Mouse (Mus musculus): ENCODE measurements around the gene Naga. TPM values are rescaled to one million over a fixed set of nuclear protein-coding genes. Genes with fewer than 3 reads are reported as not detected.

The Naga gene
- polyA plus RNA-seq, 1 experiment from 2014 or later = 68.6 TPM

DNA sequence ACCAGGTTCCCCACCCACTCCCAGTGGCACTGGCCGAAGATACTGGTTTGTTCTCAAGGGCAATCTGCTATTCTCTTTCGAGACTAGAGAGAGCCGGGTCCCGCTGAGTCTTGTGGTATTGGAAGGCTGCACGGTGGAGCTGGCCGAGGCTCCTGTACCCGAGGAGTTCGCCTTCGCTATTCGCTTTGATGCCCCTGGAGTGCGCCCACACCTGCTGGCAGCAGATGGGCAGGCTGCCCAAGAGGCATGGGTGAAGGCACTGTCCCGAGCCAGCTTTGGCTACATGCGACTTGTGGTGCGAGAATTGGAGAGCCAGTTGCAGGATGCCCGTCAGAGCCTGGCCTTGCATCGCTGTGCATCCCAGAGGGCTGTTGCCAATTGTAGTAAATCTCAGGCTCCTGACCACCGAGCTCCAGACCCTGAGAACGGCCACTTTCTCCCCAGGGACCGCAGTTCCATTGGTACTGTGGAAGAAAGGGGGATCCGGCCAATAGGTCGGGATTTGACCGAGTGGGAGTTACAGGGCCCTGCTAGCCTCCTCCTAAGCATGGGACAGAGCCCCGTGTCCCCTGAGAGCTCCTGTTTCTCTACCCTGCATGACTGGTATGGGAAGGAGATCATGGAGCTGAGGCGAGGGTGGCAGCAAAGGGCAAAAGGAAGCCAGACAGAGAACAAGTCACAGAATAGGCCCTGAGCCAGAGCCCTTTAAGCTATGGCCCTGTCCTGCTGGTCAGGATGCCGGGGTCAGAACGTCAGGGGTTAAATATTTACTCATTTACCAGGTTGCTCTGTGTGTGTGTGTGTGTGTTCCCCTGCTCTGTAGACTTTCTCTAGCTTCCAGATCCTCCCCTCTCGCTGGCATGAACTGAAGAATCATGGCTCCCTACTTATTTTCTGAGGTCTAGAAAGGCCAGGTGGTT lies 4.9 kb upstream of the Naga start:
- Histone ChIP-seq H3K9ac (replicated peaks; ENCODE audit: low read depth, low read length) (no peak overlapping the region), H3K4me1 (ENCODE audit: control insufficient read depth, insufficient read depth, low read length) (peaks cover 27% of the 10 kb centered on the region), H3K4me2 (replicated peaks; ENCODE audit: low read depth, low read length) (no peak overlapping the region), H3K9me3 (ENCODE audit: control insufficient read depth, low read depth, low read length) (no peaks in the 10 kb centered on the region), H3K36me3 (ENCODE audit: control insufficient read depth, insufficient read depth, low read length) (peaks cover 5% of the 10 kb centered on the region; the same call in 1 of the 2 replicates), H3K4me3 (ENCODE audit: low read depth, low read length) (no peak overlapping the region), H3K27me3 (ENCODE audit: control insufficient read depth, insufficient read depth, low read length) (no peaks in the 10 kb centered on the region), H3K27ac (ENCODE audit: low read length) (no peak overlapping the region)
- WGBS = 89% methylated on average over 27 of the region's 27 CpGs
- no peak for ATAC-seq (ENCODE audit: insufficient number of reproducible peaks, insufficient read depth, low FRiP score, low read depth)

DNA sequence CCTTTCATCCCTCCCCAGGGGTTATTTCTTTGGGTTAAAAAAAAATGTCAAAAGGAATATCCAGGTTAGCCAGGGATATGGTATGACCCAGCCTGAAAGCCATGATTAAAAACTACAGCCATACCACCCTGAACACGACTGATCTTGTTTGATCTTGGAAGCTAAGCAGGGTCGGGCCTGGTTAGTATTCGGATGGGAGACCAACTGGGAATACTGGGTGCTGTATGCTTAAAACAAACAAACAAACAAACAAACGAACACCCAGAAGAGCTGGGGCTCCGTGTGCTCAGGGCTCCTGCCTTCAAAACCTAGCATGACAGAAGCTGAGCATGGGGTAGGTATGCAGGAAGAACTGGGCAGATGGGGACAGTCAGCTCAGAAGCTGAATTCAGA lies 3.8 kb upstream of the Naga start:
- Histone ChIP-seq H3K9me3 (ENCODE audit: control insufficient read depth, low read depth, low read length) (no peaks in the 10 kb centered on the region), H3K4me1 (ENCODE audit: control insufficient read depth, insufficient read depth, low read length) (peaks cover 32% of the 10 kb centered on the region), H3K27ac (ENCODE audit: low read length) (peak overlapping the region; percentile 92; the same call in 1 of the 2 replicates), H3K36me3 (ENCODE audit: control insufficient read depth, insufficient read depth, low read length) (no peaks in the 10 kb centered on the region), H3K27me3 (ENCODE audit: control insufficient read depth, insufficient read depth, low read length) (no peaks in the 10 kb centered on the region), H3K4me2 (replicated peaks; ENCODE audit: low read depth, low read length) (peak overlapping the region; percentile 79), H3K9ac (replicated peaks; ENCODE audit: low read depth, low read length) (no peak overlapping the region), H3K4me3 (ENCODE audit: low read depth, low read length) (no peak overlapping the region)
- ATAC-seq (ENCODE audit: insufficient number of reproducible peaks, insufficient read depth, low FRiP score, low read depth) = no peak
- WGBS = 71% methylated on average over 5 of the region's 5 CpGs

DNA sequence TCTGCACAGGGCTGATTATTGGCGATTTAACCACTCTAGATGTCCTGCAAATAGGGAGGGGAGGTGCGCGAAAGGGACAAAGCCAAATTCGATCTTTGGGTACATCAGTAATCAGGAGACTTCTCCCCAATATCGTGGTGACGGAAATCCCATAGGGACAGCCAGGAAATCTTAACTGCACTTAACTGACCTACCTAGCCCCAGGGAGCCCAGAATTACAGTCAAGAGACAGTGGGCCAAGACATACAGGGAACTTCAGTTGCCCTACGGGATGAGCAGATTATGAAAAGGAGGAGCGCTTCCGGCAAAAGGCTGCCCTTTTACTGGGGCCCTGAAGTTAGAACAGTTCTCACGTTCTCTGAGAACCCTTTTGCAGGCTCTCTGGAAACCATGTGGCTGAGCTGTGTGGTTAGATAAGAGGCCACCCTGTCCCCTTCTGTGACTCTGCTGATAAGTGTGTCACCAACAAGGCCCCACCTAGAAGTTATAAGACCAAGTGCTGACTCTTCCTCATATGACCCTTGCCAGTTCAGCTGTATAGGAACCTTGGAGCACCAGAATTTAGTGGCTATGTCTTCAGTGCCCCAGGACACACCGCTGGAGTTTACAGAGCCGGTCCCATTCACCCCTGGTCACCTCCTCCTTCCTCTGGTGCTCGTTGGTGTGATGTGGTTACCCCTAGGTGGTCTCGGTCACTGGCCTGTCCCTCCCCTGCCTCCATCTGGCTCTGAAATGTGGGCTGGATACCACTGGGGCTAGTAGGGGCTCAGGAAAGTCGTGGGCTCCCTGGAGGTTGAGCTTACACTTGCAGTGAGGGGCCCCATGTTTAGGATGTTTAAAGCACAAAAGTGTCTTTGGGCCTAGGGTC lies 3.2 kb upstream of the Naga start:
- Histone ChIP-seq H3K4me1 (ENCODE audit: control insufficient read depth, insufficient read depth, low read length) (peaks cover 30% of the 10 kb centered on the region), H3K4me3 (ENCODE audit: low read depth, low read length) (peak overlapping the region; percentile 51), H3K4me2 (replicated peaks; ENCODE audit: low read depth, low read length) (peak overlapping the region; percentile 79), H3K27ac (ENCODE audit: low read length) (peak overlapping the region; percentile 92), H3K36me3 (ENCODE audit: control insufficient read depth, insufficient read depth, low read length) (no peaks in the 10 kb centered on the region), H3K9me3 (ENCODE audit: control insufficient read depth, low read depth, low read length) (no peaks in the 10 kb centered on the region), H3K27me3 (ENCODE audit: control insufficient read depth, insufficient read depth, low read length) (no peaks in the 10 kb centered on the region), H3K9ac (replicated peaks; ENCODE audit: low read depth, low read length) (peak overlapping the region; percentile 79)
- 50% methylated on average over 15 of the region's 15 CpGs for WGBS
- ATAC-seq (ENCODE audit: insufficient number of reproducible peaks, insufficient read depth, low FRiP score, low read depth) = no peak; the same call in 1 of the 2 replicates

DNA sequence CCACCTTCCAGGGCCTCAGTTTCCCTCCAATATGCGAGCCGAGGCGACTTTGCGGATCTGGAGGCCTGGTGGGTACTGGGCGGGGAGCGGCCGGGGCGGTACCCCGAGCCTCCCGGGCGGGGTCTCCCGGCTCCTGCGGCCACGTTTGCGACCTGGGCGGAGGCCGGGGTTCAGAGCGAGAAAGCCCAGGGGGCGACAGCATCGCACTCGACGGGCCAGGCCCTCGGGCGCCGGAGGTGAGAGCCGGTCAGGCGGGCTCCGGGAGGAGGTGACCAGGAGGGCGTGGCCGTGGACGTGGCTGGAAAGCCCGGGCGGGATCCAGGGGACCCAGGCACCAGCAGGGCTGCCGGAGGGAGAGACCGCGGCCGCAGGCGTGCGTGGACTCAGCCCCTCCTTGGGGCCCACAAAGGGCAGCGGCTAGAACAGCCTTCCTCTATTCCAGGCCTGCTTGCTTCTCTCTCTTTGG lies 2.3 kb upstream of the Naga start:
- H3K4me3 ChIP-seq (ENCODE audit: low read depth, low read length) = peak overlapping the region; percentile 51
- H3K27me3 ChIP-seq (ENCODE audit: control insufficient read depth, insufficient read depth, low read length) = no peaks in the 10 kb centered on the region
- WGBS = 1% methylated on average over 40 of the region's 40 CpGs
- H3K4me2 ChIP-seq (replicated peaks; ENCODE audit: low read depth, low read length) = peak overlapping the region; percentile 79
- peak overlapping the region; percentile 79 for H3K9ac ChIP-seq (replicated peaks; ENCODE audit: low read depth, low read length)
- H3K36me3 ChIP-seq (ENCODE audit: control insufficient read depth, insufficient read depth, low read length) = no peaks in the 10 kb centered on the region
- H3K27ac ChIP-seq (ENCODE audit: low read length) = peak overlapping the region; percentile 92
- no peaks in the 10 kb centered on the region for H3K9me3 ChIP-seq (ENCODE audit: control insufficient read depth, low read depth, low read length)
- peak; percentile 3; the same call in 1 of the 2 replicates for ATAC-seq (ENCODE audit: insufficient number of reproducible peaks, insufficient read depth, low FRiP score, low read depth)
- H3K4me1 ChIP-seq (ENCODE audit: control insufficient read depth, insufficient read depth, low read length) = peaks cover 30% of the 10 kb centered on the region

DNA sequence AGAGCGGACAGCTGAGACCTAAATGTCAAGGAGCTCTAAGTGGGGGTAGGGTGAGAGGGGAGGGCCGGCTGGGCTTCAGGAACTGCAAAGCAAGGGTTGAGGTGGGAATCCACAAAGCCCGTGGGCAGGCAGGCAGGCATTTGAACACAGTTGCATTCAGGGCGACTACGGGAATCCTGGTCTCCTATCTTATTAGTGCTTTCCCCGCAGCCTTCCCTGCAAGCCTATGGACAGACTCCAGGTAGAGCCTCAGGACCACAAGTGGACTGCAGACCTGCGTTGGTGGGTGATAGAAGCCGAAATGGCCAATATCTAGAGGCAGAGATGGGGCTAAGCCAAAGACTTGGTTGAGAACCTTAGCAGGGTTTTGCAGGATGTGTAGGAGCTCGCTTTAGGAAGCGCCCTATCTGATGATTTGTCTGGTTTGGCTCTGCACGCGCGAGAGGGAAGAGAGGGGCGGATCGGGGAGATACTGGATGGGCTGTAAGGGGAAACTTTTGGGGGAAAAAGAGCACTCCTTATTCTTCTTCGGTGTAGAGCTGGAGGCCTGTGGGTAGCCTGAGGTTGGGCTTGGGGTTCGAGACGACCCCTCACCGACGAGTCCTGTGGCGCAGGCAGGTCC lies 1.8 kb upstream of the Naga start:
- Histone ChIP-seq H3K4me1 (ENCODE audit: control insufficient read depth, insufficient read depth, low read length) (peaks cover 30% of the 10 kb centered on the region), H3K9ac (replicated peaks; ENCODE audit: low read depth, low read length) (peak overlapping the region; percentile 79), H3K27me3 (ENCODE audit: control insufficient read depth, insufficient read depth, low read length) (no peaks in the 10 kb centered on the region), H3K36me3 (ENCODE audit: control insufficient read depth, insufficient read depth, low read length) (peaks cover 1% of the 10 kb centered on the region; the same call in 1 of the 2 replicates), H3K27ac (ENCODE audit: low read length) (peak overlapping the region; percentile 92), H3K4me3 (ENCODE audit: low read depth, low read length) (peak overlapping the region; percentile 51), H3K4me2 (replicated peaks; ENCODE audit: low read depth, low read length) (peak overlapping the region; percentile 79), H3K9me3 (ENCODE audit: control insufficient read depth, low read depth, low read length) (no peaks in the 10 kb centered on the region)
- 23% methylated on average over 21 of the region's 21 CpGs for WGBS
- no peak for ATAC-seq (ENCODE audit: insufficient number of reproducible peaks, insufficient read depth, low FRiP score, low read depth)

GRCm38 (mm10) chr15:82339634-82340254 lies 1.0 kb upstream of the Naga start:
- Histone ChIP-seq H3K4me3 (ENCODE audit: low read depth, low read length) (no peak overlapping the region), H3K27me3 (ENCODE audit: control insufficient read depth, insufficient read depth, low read length) (no peaks in the 10 kb centered on the region), H3K36me3 (ENCODE audit: control insufficient read depth, insufficient read depth, low read length) (peaks cover 9% of the 10 kb centered on the region; the same call in 1 of the 2 replicates), H3K27ac (ENCODE audit: low read length) (0 out of 2 replicates have a peak overlapping the region, but pooled peaks have one; percentile 21), H3K9me3 (ENCODE audit: control insufficient read depth, low read depth, low read length) (no peaks in the 10 kb centered on the region), H3K9ac (replicated peaks; ENCODE audit: low read depth, low read length) (no peak overlapping the region), H3K4me1 (ENCODE audit: control insufficient read depth, insufficient read depth, low read length) (peaks cover 30% of the 10 kb centered on the region), H3K4me2 (replicated peaks; ENCODE audit: low read depth, low read length) (no peak overlapping the region)
- ATAC-seq (ENCODE audit: insufficient number of reproducible peaks, insufficient read depth, low FRiP score, low read depth) = no peak
- WGBS = 54% methylated on average over 8 of the region's 8 CpGs

GRCm38 (mm10) chr15:82339150-82339549 lies 425 bp upstream of the Naga start:
- WGBS = 56% methylated on average over 10 of the region's 10 CpGs
- Histone ChIP-seq H3K27me3 (ENCODE audit: control insufficient read depth, insufficient read depth, low read length) (no peaks in the 10 kb centered on the region), H3K36me3 (ENCODE audit: control insufficient read depth, insufficient read depth, low read length) (peaks cover 14% of the 10 kb centered on the region), H3K4me3 (ENCODE audit: low read depth, low read length) (peak overlapping the region; percentile 49), H3K9me3 (ENCODE audit: control insufficient read depth, low read depth, low read length) (no peaks in the 10 kb centered on the region), H3K27ac (ENCODE audit: low read length) (no peak overlapping the region), H3K4me2 (replicated peaks; ENCODE audit: low read depth, low read length) (peak overlapping the region; percentile 83), H3K4me1 (ENCODE audit: control insufficient read depth, insufficient read depth, low read length) (peaks cover 30% of the 10 kb centered on the region), H3K9ac (replicated peaks; ENCODE audit: low read depth, low read length) (0 out of 2 replicates have a peak overlapping the region, but pooled peaks have one; percentile 49)
- ATAC-seq (ENCODE audit: insufficient number of reproducible peaks, insufficient read depth, low FRiP score, low read depth) = no peak
